Mouse (Mus musculus): ENCODE measurements around the gene Gpx6. TPM values are rescaled to one million over a fixed set of nuclear protein-coding genes. Genes with fewer than 3 reads are reported as not detected.

Gpx6 gene
- polyA plus RNA-seq, 1 experiment: not detected

DNA sequence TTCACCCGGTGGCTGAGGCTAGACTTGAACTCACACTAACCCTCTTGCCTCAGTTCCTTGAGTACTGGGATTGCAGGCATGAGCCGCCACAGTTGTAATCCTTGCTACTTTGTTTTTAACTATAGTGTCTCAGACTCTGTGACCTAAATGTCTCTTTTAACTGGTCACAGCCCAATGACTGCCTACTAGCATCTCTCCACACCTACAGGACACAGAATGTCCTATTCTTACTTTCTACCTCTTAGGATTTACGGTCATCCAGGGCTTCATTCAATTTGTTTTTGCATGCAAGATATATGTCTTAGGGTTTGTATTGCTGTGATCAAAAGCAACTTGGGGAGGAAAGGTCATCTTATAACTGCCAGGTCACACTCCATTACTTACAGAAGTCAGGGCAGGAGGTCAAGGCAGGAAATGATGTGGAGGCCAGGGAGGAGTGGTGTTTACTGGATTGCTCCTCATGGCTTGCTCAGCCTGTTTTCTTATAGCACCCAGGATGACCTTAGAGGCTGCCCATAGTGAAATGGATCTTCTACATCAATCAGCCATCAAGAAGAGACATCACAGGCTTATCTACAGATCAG lies 7.3 kb upstream of the Gpx6 start:
- no peak overlapping the region for H3K4me3 ChIP-seq (ENCODE audit: insufficient read depth, low read depth, low read length)
- H3K27ac ChIP-seq (replicated peaks; ENCODE audit: low read depth, low read length): no peak overlapping the region
- no peaks in the 10 kb centered on the region for H3K4me1 ChIP-seq (ENCODE audit: control insufficient read depth, insufficient read depth, insufficient read length, low read length)

- no peak overlapping the region for H3K27ac ChIP-seq (replicated peaks; ENCODE audit: low read depth, low read length)
- H3K4me1 ChIP-seq (ENCODE audit: control insufficient read depth, insufficient read depth, insufficient read length, low read length): no peaks in the 10 kb centered on the region
- no peak overlapping the region for H3K4me3 ChIP-seq (ENCODE audit: insufficient read depth, low read depth, low read length)
Measured at GRCm38 (mm10) chr13:21309788-21310187, 2.1 kb upstream of the Gpx6 start.

GRCm38 (mm10) chr13:21312854-21313253 lies 929 bp downstream of the Gpx6 start:
- H3K27ac ChIP-seq (replicated peaks; ENCODE audit: low read depth, low read length): no peak overlapping the region
- H3K4me3 ChIP-seq (ENCODE audit: insufficient read depth, low read depth, low read length): no peak overlapping the region
- H3K4me1 ChIP-seq (ENCODE audit: control insufficient read depth, insufficient read depth, insufficient read length, low read length): no peaks in the 10 kb centered on the region

GRCm38 (mm10) chr13:21313903-21314302 lies 2.0 kb downstream of the Gpx6 start:
- Histone ChIP-seq H3K4me1 (ENCODE audit: control insufficient read depth, insufficient read depth, insufficient read length, low read length) (no peaks in the 10 kb centered on the region), H3K4me3 (ENCODE audit: insufficient read depth, low read depth, low read length) (no peak overlapping the region), H3K27ac (replicated peaks; ENCODE audit: low read depth, low read length) (no peak overlapping the region)

DNA sequence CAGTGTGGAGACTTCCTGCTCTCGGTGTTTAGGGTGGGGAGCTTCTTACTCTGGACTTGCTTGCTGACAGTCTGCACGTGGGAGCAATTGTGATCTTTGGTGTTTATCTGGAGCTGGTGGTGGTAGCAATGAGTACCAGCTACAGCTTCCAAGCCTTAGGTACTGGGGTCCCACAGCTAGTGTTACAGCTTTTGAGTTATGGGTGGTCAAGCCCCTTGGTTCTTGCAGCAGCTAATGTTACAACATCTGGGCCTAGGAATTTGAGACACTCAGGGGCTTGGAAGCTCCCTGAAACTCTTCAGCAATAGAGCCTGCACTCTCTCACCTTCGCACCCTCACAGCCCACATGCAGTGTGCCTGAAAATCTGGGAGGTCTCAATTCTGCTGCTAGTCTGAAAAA lies 8.3 kb downstream of the Gpx6 start:
- Histone ChIP-seq H3K27ac (replicated peaks; ENCODE audit: low read depth, low read length) (no peak overlapping the region), H3K4me3 (ENCODE audit: insufficient read depth, low read depth, low read length) (no peak overlapping the region), H3K4me1 (ENCODE audit: control insufficient read depth, insufficient read depth, insufficient read length, low read length) (no peaks in the 10 kb centered on the region)

DNA sequence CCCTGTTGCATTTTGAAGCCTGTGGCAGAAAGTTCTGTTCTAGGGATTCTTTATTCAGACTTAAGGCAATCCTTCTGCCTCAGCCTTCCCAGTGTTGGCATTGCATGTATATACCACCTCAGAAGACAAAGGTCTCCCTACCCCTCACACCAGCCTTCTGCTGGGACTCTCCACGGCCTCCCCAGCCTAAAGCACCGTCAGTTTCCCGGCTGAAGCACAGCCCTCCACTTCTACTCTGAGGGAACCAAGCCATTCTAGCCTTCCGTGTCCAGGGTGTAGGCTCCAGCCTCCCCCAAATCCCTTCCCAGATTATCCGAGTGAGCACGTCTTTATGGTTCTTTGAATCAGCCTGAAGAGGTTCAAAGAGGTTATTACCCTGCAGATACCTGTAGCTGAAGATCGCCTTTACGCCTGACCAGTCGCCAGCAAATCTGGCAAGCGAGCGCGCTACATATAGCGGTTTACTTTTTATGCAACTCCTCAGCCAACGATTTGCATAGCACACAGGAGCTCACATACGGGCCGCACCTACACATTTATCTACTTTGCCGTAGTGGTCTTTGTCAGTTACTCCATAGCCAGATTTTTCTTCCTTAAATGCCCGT lies 10.1 kb downstream of the Gpx6 start:
- Histone ChIP-seq H3K4me1 (ENCODE audit: control insufficient read depth, insufficient read depth, insufficient read length, low read length) (no peaks in the 10 kb centered on the region), H3K4me3 (ENCODE audit: insufficient read depth, low read depth, low read length) (no peak overlapping the region), H3K27ac (replicated peaks; ENCODE audit: low read depth, low read length) (no peak overlapping the region)

GRCm38 (mm10) chr13:21322509-21323375 lies 10.8 kb downstream of the Gpx6 start:
- no peak overlapping the region for H3K27ac ChIP-seq (replicated peaks; ENCODE audit: low read depth, low read length)
- H3K4me1 ChIP-seq (ENCODE audit: control insufficient read depth, insufficient read depth, insufficient read length, low read length): peaks cover 2% of the 10 kb centered on the region
- H3K4me3 ChIP-seq (ENCODE audit: insufficient read depth, low read depth, low read length): no peak overlapping the region

DNA sequence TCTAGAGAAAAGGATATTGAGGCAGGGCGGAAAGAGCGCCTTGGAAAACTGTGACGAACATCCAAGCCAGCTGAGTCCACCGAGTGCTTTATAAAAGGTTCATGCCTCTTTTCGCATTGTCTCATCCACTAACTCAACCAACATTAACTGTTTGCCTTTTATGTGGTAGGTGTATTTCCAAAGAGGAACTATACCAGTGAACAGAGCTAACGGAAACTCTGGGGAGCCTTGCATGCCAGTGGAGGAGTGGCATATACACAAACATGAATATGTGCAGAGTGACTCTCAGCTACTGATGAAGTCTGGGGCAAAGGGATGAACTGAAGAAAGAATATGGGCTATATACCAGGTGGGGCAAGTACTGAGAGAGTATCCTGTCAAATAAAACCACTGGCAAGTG lies 11.5 kb downstream of the Gpx6 start:
- no peak overlapping the region for H3K27ac ChIP-seq (replicated peaks; ENCODE audit: low read depth, low read length)
- H3K4me1 ChIP-seq (ENCODE audit: control insufficient read depth, insufficient read depth, insufficient read length, low read length): peaks cover 2% of the 10 kb centered on the region
- no peak overlapping the region for H3K4me3 ChIP-seq (ENCODE audit: insufficient read depth, low read depth, low read length)

DNA sequence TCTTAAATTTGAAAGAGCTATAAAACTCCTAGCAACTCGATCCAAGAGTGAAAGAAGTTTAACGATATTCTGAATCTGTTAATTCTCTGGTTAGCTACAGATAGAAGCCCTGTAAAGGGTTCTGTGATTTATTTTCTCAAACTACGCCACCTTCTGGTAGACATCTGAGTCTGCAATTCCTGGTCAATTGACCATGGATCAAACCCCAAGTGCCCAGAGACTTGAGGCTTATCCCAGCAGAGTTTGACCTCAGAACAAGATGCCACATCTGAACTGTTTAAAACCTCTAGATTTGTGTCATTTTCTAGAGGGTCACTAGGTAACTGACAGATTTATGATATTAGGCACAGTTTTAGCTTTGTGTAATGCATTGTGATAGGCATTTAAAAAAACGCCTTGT lies 14.3 kb downstream of the Gpx6 start:
- H3K27ac ChIP-seq (replicated peaks; ENCODE audit: low read depth, low read length): no peak overlapping the region
- no peak overlapping the region for H3K4me3 ChIP-seq (ENCODE audit: insufficient read depth, low read depth, low read length)
- H3K4me1 ChIP-seq (ENCODE audit: control insufficient read depth, insufficient read depth, insufficient read length, low read length): peaks cover 2% of the 10 kb centered on the region

DNA sequence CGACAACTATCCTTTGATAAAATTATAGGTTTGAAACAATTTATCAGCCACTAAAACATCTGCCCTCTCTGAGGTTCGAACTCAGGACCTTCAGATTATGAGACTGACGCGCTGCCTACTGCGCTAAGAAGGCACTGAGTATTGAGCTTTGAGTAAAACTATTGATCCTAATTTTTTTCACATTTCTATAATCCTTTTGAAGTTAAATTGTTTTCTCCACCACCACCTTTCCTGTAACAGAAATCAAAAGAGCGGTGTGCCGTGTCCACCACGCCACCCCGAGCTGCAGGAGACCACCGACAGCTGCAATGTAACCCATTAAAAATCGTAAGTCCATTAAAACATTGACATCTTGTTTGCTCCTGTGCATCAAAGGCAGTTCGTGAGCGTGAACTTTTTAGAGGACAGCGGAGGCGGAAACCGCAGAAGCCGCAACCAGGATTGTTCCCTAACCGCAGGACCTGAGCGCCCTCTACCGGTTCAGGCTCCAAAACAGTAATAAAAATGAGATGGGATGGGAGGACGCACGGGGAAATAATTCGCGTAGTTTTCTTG lies 14.8 kb downstream of the Gpx6 start:
- H3K4me3 ChIP-seq (ENCODE audit: insufficient read depth, low read depth, low read length): peak overlapping the region; percentile 71
- H3K4me1 ChIP-seq (ENCODE audit: control insufficient read depth, insufficient read depth, insufficient read length, low read length): peaks cover 2% of the 10 kb centered on the region
- no peak overlapping the region for H3K27ac ChIP-seq (replicated peaks; ENCODE audit: low read depth, low read length)

- Histone ChIP-seq H3K4me1 (ENCODE audit: control insufficient read depth, insufficient read depth, insufficient read length, low read length) (peaks cover 2% of the 10 kb centered on the region), H3K27ac (replicated peaks; ENCODE audit: low read depth, low read length) (no peak overlapping the region), H3K4me3 (ENCODE audit: insufficient read depth, low read depth, low read length) (peak overlapping the region; percentile 71)
Measured at GRCm38 (mm10) chr13:21327424-21327823, 15.5 kb downstream of the Gpx6 start.

- H3K27ac ChIP-seq (replicated peaks; ENCODE audit: low read depth, low read length): no peak within 1 kb of the TSS
- H3K4me1 ChIP-seq (ENCODE audit: control insufficient read depth, insufficient read depth, insufficient read length, low read length): no peaks in the 10 kb centered on the region
- H3K4me3 ChIP-seq (ENCODE audit: insufficient read depth, low read depth, low read length): no peak within 1 kb of the TSS
Measured at GRCm38 (mm10) chr13:21346610-21347009, 34.7 kb downstream of the Gpx6 start, which contains the start of gene Olfr1367. TSS of gene Olfr1367 (plus strand) at chr13:21346910.

GRCm38 (mm10) chr13:21350593-21350992 lies 38.7 kb downstream of the Gpx6 start:
- Histone ChIP-seq H3K4me3 (ENCODE audit: insufficient read depth, low read depth, low read length) (no peak overlapping the region), H3K27ac (replicated peaks; ENCODE audit: low read depth, low read length) (no peak overlapping the region), H3K4me1 (ENCODE audit: control insufficient read depth, insufficient read depth, insufficient read length, low read length) (no peaks in the 10 kb centered on the region)

DNA sequence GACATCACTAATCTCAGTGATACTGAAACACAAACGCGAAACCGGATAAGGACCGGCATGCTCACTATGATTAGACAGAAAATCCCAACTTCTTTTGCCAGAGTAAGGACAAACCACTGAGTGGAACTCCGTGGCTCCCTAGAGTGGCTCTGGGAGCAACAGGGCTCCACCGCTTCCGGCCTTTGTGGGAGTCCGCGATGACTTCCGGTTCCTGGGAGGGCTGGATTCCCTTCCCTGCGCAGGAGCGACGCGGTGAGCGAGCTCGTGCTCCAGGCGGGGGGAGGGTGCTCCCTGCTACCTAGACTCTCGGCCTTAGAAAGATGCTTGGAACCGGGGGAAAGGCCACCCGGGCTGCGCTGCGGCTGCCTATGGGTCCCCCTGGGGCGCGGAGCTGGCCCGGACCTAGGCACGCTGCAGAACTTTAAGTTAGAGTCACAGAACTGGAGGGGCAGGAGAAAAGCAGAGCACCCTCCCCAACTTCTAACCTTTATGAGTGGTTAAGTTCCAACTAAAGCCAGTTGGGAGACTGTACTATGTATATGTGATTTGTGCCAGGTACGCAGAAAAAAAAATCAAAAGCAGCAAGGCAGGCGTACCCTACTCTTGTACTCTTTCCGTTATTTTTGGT lies 50.8 kb downstream of the Gpx6 start, which contains the start of gene Zscan12:
TSS of gene Zscan12 (plus strand) at position 200 of the 628 bp plus-strand sequence.
- Histone ChIP-seq H3K4me3 (ENCODE audit: insufficient read depth, low read depth, low read length) (peak within 1 kb of the TSS; percentile 86), H3K27ac (replicated peaks; ENCODE audit: low read depth, low read length) (peak within 1 kb of the TSS; percentile 32; the same call in 1 of the 2 replicates), H3K4me1 (ENCODE audit: control insufficient read depth, insufficient read depth, insufficient read length, low read length) (peaks cover 3% of the 10 kb centered on the region; the same call in 1 of the 2 replicates)

DNA sequence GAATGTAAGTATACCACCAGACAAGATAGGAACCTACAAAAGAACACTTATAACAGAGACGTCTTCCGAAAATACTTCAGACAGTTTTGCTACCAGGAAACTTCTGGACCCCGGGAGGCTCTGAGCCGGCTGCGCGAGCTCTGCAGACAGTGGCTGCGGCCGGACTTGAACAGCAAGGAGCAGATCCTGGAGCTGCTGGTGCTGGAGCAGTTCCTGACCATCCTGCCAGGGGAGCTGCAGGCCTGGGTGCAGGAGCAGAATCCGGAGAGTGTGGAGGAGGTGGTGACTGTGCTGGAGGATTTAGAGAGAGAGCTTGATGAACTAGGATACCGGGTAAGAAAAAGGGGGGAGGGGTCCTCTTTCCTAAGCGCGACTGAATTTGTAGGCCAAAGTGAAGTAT lies 51.8 kb downstream of the Gpx6 start:
- H3K4me3 ChIP-seq (ENCODE audit: insufficient read depth, low read depth, low read length): 0 out of 2 replicates have a peak overlapping the region, but pooled peaks have one; percentile 7
- H3K27ac ChIP-seq (replicated peaks; ENCODE audit: low read depth, low read length): no peak overlapping the region
- H3K4me1 ChIP-seq (ENCODE audit: control insufficient read depth, insufficient read depth, insufficient read length, low read length): peaks cover 3% of the 10 kb centered on the region; the same call in 1 of the 2 replicates

All from brown adipose tissue, adult 24 weeks (tissue).